Mouse (Mus musculus): ENCODE results near the gene 2010111I01Rik. TPM values are rescaled to one million over a fixed set of nuclear protein-coding genes. Genes with fewer than 3 reads are reported as not detected.
"Not testable (repeated sequence)": the region's sequence is repeated elsewhere in the genome, so short reads cannot be mapped to it uniquely, and the experiment has no call there.

2010111I01Rik gene
- polyA plus RNA-seq, 1 experiment from 2014 or later = 250 TPM

DNA sequence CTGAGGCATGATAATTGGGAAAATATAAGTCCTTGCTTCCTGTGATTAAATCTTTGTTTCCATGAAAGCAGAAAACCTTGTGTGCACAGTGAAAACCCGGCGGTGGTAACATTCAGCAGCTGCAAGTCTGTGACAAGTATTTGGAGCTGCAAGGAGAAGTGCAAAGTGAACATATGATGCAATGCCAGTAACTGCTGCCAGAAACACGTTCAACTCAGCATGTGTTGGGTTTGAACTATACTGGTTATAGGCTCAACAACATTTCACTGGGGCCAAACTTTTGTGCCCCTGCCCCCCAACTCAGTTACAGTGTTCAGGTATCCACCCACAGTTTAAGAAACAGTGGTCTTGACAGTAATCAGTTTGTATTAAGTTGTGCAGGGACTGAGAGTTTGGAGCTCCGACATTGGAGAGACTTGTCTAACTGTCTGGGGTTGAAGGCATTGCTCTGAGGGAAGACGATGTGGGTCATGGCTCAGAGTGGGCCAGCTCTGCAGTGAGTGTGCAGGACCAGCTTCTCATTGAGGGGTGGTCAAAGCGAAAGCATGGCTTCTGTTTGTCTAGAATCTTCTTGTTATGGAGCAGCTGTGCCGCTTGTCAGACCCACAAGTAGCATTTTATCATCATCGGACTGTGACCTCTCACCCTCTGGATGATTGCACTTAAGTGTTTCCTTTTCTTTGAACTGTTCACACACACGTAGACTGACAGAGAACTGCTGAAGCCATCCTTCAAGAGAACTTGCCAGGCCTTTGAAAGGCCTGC is 109.4 kb downstream of the 2010111I01Rik start:
- WGBS = 27% methylated on average over 9 of the region's 9 CpGs
- H3K27ac ChIP-seq = peak overlapping the region; percentile 78
- ATAC-seq (ENCODE audit: low FRiP score, low read depth) = peak; percentile 70; the same call in 1 of the 2 replicates

DNA sequence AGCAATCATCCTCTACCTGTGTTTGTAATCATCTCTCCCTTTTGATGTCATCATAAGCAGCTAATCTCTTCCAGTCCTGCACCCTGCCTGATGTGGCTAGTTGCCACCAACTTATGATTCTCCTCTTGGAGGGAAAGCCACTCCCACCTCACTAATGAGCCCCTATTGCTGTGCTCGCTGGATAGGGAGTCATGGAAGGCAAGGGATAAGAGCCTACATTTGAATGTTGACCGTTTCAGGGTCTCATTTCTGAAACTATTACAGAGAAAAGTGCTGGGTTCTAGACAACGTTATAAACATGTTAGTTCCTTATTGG is 109.9 kb downstream of the 2010111I01Rik start:
- Histone ChIP-seq H3K4me2 (replicated peaks) (no peak overlapping the region), H3K4me1 (peaks cover 39% of the 10 kb centered on the region), H3K27ac (peak overlapping the region; percentile 78), H3K9me3 (no peaks in the 10 kb centered on the region), H3K9ac (no peak overlapping the region), H3K4me3 (no peak overlapping the region), H3K36me3 (no peaks in the 10 kb centered on the region), H3K27me3 (no peaks in the 10 kb centered on the region)
- ATAC-seq (ENCODE audit: low FRiP score, low read depth) = 0 out of 2 replicates have a peak, but pooled peaks have one; percentile 13
- WGBS = 44% methylated on average over 3 of the region's 3 CpGs

More for the DNA sequence above, 109.4 kb downstream of the 2010111I01Rik start:
- H3K36me3 ChIP-seq = no peaks in the 10 kb centered on the region
- H3K4me1 ChIP-seq = peaks cover 39% of the 10 kb centered on the region
- 0 out of 2 replicates have a peak overlapping the region, but pooled peaks have one; percentile 3 for H3K4me2 ChIP-seq (replicated peaks)
- H3K4me3 ChIP-seq = no peak overlapping the region
- no peaks in the 10 kb centered on the region for H3K9me3 ChIP-seq
- H3K9ac ChIP-seq = no peak overlapping the region
- no peaks in the 10 kb centered on the region for H3K27me3 ChIP-seq

DNA sequence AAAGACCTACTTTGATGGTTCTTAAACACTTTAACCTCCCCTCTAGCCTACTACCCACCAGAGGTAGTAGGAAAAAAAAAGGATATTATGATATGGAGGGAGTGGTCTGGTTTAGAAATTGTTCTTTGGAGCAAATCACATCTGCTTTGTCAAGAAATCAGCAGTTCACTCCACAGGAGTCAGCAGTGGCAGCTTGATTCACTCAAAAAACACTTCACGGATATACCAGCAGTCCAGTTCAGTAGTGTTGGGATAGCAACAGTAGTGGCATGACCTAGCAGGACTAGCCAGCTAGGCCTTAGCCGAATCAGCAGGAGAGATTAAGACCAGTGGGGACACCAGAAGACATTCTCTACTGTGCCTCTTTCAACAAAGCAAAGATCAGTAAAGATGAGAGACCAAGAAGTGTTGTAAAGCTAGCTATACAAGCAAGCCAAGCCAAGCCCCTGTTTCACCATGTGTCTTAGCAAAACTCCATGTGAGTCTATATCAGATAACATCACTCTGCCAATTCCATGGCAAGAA is 110.7 kb downstream of the 2010111I01Rik start:
- H3K36me3 ChIP-seq = no peaks in the 10 kb centered on the region
- ATAC-seq (ENCODE audit: low FRiP score, low read depth) = no peak
- WGBS = 90% methylated on average over 2 of the region's 2 CpGs

DNA sequence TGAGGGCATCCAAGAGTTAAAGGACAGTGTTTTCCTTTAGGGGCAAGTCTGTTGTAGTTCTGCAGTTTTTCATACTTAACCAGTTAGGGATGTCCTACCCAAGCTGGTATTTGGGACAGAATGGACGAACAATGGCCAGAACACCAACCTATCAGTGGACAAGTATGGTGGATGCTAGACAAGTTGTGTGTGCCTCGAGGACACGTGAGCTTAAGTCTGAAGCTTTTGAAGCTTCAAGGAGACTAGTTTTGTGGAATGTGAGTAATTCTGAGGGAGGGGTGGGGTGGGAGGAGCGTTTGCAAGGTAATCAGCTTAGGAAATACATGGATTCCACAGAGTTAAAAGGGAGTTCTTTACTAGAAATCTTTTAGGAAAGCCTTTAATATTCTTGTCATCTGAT is 115.5 kb downstream of the 2010111I01Rik start:
- Histone ChIP-seq H3K27ac (no peak overlapping the region), H3K4me3 (no peak overlapping the region), H3K4me1 (peaks cover 36% of the 10 kb centered on the region), H3K9me3 (no peaks in the 10 kb centered on the region), H3K4me2 (replicated peaks) (no peak overlapping the region), H3K36me3 (no peaks in the 10 kb centered on the region), H3K27me3 (no peaks in the 10 kb centered on the region), H3K9ac (no peak overlapping the region)
- 56% methylated on average over 4 of the region's 4 CpGs for WGBS
- no peak for ATAC-seq (ENCODE audit: low FRiP score, low read depth)

More for the DNA sequence above, 110.7 kb downstream of the 2010111I01Rik start:
- Histone ChIP-seq H3K27ac (no peak overlapping the region; the same call in 1 of the 2 replicates), H3K4me3 (no peak overlapping the region), H3K9me3 (no peaks in the 10 kb centered on the region), H3K9ac (no peak overlapping the region), H3K4me1 (peaks cover 39% of the 10 kb centered on the region), H3K4me2 (replicated peaks) (no peak overlapping the region), H3K27me3 (no peaks in the 10 kb centered on the region)

DNA sequence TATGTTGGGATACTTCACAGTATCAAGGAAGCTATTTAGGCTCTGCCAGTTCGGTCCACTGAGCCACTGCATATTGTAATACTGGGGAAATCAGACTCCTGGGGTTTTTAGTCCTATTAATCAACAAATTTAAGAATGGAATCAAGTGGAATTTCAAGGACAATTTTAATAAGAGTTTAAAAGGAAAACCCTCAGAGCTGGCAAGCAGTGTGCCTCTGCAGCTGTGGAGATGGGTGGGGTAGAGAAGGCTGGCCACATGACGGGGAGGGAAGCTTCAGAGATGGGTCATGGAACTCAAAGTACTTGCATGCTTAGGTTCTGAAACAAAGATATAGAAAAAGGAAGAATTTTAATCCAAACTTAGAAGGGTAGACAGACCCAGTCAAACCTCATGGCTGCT is 116.1 kb downstream of the 2010111I01Rik start:
- Histone ChIP-seq H3K9ac (no peak overlapping the region), H3K4me1 (peaks cover 32% of the 10 kb centered on the region), H3K36me3 (no peaks in the 10 kb centered on the region), H3K27ac (peak overlapping the region; percentile 70; the same call in 1 of the 2 replicates), H3K4me2 (replicated peaks) (no peak overlapping the region), H3K27me3 (no peaks in the 10 kb centered on the region), H3K9me3 (no peaks in the 10 kb centered on the region), H3K4me3 (no peak overlapping the region)
- ATAC-seq (ENCODE audit: low FRiP score, low read depth) = no peak
- WGBS = 85% methylated on average over 2 of the region's 2 CpGs

DNA sequence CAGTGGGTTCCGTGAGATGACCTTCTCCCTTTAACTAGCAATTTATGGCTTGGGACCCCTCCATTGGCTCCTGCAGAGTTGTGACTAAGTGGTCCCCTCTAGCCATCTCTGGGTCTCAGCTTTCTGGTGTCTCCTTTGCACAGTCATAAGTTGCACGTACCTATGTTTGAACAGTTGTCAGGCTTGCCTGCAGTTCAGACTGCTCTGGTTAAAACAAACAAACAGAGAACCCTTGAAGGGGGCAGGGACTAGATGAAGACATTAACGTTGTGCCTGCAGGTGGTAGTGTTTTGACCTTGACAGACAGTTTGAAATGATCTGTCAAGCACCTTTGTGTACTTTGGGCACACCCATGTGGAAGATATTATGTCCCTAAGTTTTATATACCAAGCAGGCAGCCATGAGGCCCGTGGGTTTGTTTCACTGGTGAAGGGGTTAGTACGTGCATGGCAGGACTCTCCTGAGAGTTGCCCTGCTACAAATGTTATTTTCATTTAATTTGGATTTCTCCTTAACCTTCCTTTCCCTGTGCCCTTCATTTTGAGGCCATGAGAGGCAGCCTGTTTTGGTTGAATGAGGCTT is 118.0 kb downstream of the 2010111I01Rik start:
- 37% methylated on average over 5 of the region's 5 CpGs for WGBS
- H3K4me1 ChIP-seq = peaks cover 32% of the 10 kb centered on the region
- no peaks in the 10 kb centered on the region for H3K9me3 ChIP-seq
- ATAC-seq (ENCODE audit: low FRiP score, low read depth) = no peak
- no peak overlapping the region for H3K4me3 ChIP-seq
- no peaks in the 10 kb centered on the region for H3K27me3 ChIP-seq
- no peak overlapping the region for H3K9ac ChIP-seq
- H3K4me2 ChIP-seq (replicated peaks) = no peak overlapping the region
- no peaks in the 10 kb centered on the region for H3K36me3 ChIP-seq
- H3K27ac ChIP-seq = no peak overlapping the region

DNA sequence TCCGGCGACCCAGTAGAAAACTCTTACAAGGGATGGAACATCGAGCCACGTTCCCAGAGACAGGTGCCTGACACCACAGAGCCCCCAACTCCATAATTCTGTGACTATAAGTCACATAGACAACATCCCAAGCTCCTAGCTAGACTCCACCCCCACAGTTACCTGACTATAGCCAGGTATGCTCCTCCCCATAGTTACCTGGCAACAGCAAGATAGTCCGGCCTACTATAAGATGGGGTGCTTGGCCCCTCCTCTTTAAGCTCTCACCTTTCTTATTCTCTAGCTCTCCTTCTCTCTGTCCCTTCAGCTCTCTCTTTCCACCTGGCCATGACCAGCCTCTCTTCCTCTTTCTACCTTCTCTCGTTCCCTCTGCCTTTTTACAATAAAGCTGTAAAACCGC is 118.4 kb downstream of the 2010111I01Rik start:
- H3K9ac ChIP-seq; ATAC-seq (ENCODE audit: low FRiP score, low read depth); H3K4me3 ChIP-seq; H3K36me3 ChIP-seq; H3K27ac ChIP-seq; H3K9me3 ChIP-seq; H3K27me3 ChIP-seq; H3K4me2 ChIP-seq (replicated peaks): not testable (repeated sequence)
- WGBS = 63% methylated on average over 7 of the region's 7 CpGs
- H3K4me1 ChIP-seq = peaks cover 32% of the 10 kb centered on the region

DNA sequence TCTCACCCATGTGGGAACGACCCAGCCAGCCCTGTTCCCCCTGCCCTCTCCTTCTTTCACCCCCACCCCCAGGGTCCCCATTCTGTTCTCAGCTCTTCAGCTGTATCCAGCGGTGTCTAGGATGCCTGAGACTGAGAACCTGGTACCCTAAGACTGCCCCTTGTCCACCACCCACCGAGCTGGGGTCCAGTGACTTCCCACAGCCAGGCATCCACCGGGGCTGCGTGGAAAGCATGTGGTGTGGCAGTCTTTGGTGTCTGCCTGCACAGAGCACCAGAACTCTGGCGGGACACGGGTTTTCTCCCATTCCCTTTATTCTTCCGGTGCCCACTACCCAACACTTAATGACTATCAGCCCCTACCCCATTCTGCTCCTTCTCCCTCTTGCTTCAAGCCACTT is 119.0 kb downstream of the 2010111I01Rik start:
- no peak overlapping the region for H3K4me3 ChIP-seq
- no peak overlapping the region for H3K9ac ChIP-seq
- no peak overlapping the region for H3K4me2 ChIP-seq (replicated peaks)
- H3K27ac ChIP-seq = no peak overlapping the region
- no peaks in the 10 kb centered on the region for H3K36me3 ChIP-seq
- no peaks in the 10 kb centered on the region for H3K27me3 ChIP-seq
- WGBS = 59% methylated on average over 8 of the region's 8 CpGs
- no peaks in the 10 kb centered on the region for H3K9me3 ChIP-seq
- peaks cover 32% of the 10 kb centered on the region for H3K4me1 ChIP-seq
- ATAC-seq (ENCODE audit: low FRiP score, low read depth) = no peak

DNA sequence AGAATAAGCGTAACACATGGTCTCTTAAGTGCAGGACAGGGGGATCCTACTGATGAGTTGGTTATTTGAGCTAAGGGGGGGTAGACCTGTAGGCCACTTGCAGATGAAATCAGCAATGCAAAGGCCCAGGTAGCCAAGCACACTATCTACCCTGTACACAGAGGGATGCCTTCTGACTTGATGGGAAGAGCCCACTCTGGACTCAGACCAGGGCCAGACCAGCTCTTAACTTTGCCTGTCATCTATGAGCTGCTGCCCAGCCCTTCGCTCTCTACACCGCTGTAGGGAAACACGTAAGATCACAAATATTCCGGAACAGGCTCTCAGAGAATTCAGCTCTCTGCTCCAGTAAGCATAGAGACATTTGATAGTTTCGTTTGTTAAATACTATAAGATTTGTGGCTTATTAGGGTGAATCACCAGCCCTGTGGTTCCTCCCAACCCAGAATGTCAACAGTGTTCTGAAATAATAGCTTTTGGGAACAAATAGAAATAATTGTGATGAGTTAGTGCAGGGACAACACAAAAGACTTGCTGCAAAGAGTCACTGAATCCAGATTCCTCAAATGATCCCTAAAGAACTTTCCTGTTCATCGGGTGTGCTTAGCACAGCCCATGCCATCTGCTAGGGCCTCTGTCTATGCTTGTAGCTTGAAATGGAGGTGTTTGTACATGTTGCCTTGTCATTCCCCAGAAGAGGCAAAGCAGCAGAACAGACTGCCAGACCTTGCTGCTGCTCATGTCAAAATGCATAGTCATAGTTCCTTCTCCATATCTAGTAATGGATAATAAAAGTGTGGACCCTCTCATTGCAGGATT is 123.4 kb downstream of the 2010111I01Rik start:
- H3K27me3 ChIP-seq = no peaks in the 10 kb centered on the region
- WGBS = 89% methylated on average over 7 of the region's 7 CpGs
- no peak overlapping the region for H3K27ac ChIP-seq
- H3K9me3 ChIP-seq = no peaks in the 10 kb centered on the region
- no peak overlapping the region for H3K9ac ChIP-seq
- no peak for ATAC-seq (ENCODE audit: low FRiP score, low read depth)
- no peak overlapping the region for H3K4me3 ChIP-seq
- peaks cover 35% of the 10 kb centered on the region for H3K4me1 ChIP-seq
- no peak overlapping the region for H3K4me2 ChIP-seq (replicated peaks)
- H3K36me3 ChIP-seq = no peaks in the 10 kb centered on the region

DNA sequence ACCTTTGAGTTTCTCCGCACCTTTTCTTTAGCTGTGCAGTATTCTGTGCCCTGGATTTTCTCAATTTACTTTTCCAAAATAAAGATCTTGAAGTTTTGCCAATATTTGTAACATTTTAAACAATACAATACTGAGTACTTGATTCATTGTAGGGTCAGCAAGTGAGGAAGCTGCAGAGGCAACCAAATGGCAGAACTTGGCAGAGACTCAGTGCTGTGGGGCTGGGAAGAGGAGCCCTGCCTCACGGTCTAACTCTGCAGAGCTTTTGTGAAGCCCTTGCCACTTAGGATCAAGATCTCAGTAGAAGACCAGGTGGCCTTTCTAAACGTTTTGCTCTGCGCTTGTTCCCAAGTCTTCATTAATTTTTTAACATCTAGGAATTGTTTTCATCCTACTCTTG is 124.8 kb downstream of the 2010111I01Rik start:
- Histone ChIP-seq H3K9me3 (no peaks in the 10 kb centered on the region), H3K27me3 (no peaks in the 10 kb centered on the region), H3K4me1 (peaks cover 42% of the 10 kb centered on the region), H3K4me2 (replicated peaks) (no peak overlapping the region), H3K4me3 (no peak overlapping the region), H3K27ac (no peak overlapping the region), H3K36me3 (no peaks in the 10 kb centered on the region), H3K9ac (no peak overlapping the region)
- WGBS = 67% methylated on average over 4 of the region's 4 CpGs
- ATAC-seq (ENCODE audit: low FRiP score, low read depth) = no peak

DNA sequence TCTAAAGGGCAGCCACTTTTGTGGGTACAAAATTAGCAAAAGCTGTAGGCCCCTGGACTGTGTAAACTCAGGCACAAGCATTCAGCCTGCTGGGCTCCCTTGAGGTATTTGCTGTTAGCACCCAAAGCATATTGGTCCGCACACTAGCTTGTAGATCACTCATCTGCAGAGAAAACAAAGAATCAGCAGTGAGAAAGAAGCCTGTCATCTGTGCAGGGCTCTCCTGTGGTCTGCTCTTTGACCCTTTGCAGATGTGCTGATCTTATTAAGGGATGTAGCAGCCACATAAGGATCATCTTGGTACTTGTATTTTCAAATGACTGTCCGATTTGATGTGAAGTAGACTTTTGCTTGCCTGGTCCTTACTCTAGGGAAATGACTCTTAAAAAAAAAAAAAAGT is 126.6 kb downstream of the 2010111I01Rik start:
- Histone ChIP-seq H3K9me3 (no peaks in the 10 kb centered on the region), H3K9ac (no peak overlapping the region), H3K4me3 (no peak overlapping the region), H3K36me3 (no peaks in the 10 kb centered on the region), H3K27me3 (no peaks in the 10 kb centered on the region), H3K4me2 (replicated peaks) (0 out of 2 replicates have a peak overlapping the region, but pooled peaks have one; percentile 11), H3K27ac (peak overlapping the region; percentile 58; the same call in 1 of the 2 replicates), H3K4me1 (peaks cover 57% of the 10 kb centered on the region)
- no peak for ATAC-seq (ENCODE audit: low FRiP score, low read depth)
- WGBS = 73% methylated on average over 2 of the region's 2 CpGs

DNA sequence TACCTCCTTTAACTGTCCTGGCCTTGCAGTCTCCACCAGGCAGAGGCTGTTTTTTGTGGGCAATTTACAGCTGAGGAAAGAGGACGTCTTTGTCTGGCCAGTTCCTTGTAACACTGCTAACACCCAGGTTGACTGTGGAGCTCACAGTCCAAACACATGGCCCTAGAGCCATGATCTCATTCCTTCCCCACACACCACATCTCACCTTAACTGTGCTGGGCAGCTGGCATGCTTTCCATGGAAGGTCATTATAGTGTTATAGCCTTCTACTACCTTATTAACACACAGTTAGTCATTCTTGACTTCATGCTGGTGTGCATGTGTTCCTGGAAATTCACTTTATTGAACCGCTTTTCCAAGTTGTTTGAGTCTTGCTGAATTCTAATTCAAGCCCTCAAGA is 127.6 kb downstream of the 2010111I01Rik start:
- 31% methylated on average over 2 of the region's 2 CpGs for WGBS
- Histone ChIP-seq H3K4me1 (peaks cover 68% of the 10 kb centered on the region), H3K36me3 (no peaks in the 10 kb centered on the region), H3K27me3 (no peaks in the 10 kb centered on the region), H3K27ac (peak overlapping the region; percentile 86), H3K4me2 (replicated peaks) (no peak overlapping the region), H3K9me3 (no peaks in the 10 kb centered on the region), H3K4me3 (no peak overlapping the region), H3K9ac (no peak overlapping the region)
- ATAC-seq (ENCODE audit: low FRiP score, low read depth) = peak; percentile 62

Measured in limb, embryonic 13.5 days (tissue).